Mouse (Mus musculus) small intestine, adult 2 months (tissue): ENCODE measurements around the gene Mcoln1.

ENCODE experiments used
- CTCF ChIP-seq: fragments of 200-500 bp; IDR thresholded peaks from 2 replicates; pipeline ENCODE4 v1.5.1; 2012; ENCODE audit warnings: low read depth, mild to moderate bottlenecking, control low read depth, inconsistent platforms, low read length, moderate library complexity, mixed read lengths; ENCODE audit not compliant: insufficient replicate concordance, insufficient read length; ENCODE audit errors: extremely low read depth
- POLR2A ChIP-seq: fragments of 200-500 bp; IDR thresholded peaks from 2 replicates; pipeline ENCODE4 v1.6.1; 2012; ENCODE audit warnings: low read depth, mild to moderate bottlenecking, control low read depth, inconsistent platforms, low read length, moderate library complexity

DNA sequence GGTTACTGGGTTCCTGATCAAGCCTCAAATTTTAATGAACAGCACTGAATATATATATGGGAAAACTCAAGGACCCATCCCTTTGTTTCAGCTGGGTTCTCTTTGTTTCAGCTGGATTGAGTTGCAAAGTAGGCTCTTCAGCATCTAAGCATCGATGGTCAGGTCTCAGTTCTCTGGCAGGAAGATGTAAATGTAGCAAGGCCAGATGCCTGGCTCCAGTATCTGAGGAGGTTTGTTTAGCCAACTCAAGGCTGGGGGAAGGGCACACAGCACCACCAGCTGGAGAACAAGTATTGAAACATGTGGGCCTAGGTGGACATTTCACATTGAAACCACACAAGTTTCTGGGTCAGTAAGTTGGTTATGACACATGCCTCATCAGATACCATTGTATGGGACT lies 52.0 kb downstream of the Mcoln1 start:
- TF ChIP-seq POLR2A (no peak), CTCF (no peak)
